Mouse (Mus musculus): ENCODE data around the gene Ing2. TPM values are rescaled to one million over a fixed set of nuclear protein-coding genes. Genes with fewer than 3 reads are reported as not detected.

The Ing2 gene
- total RNA-seq, 4 experiments from 2014 or later, result 40.3 to 50.1 (median 44.3) TPM

Other genes starting within 250 kb of the Ing2 start
- 10 to 100 TPM; 76.9 to 96.7 (median 84.0) TPM for gene Stox2, start 229.2 kb downstream of the Ing2 start, total RNA-seq (2022)
- gene Trappc11, start 142.1 kb downstream of the Ing2 start, total RNA-seq (2022), result 10 to 100 TPM; 51.7 to 59.0 (median 54.9) TPM
- gene Rwdd4a, start 141.9 kb downstream of the Ing2 start, total RNA-seq (2022), result 10 to 100 TPM; 29.7 to 34.6 (median 31.7) TPM
- gene Cdkn2aip, start 38.4 kb upstream of the Ing2 start, total RNA-seq (2022), result 10 to 100 TPM; 14.2 to 18.9 (median 17.7) TPM
- gene Cldn24, start 146.6 kb upstream of the Ing2 start, total RNA-seq (2022), result not detected
- gene Cldn22, start 148.9 kb upstream of the Ing2 start, total RNA-seq (2022), result 1 to 10 TPM in 3 of 4 experiments, under 1 TPM in 1; 0.39 to 2.4 (median 1.5) TPM